Mouse (Mus musculus) granulocyte monocyte progenitor cell, adult 5-6 weeks (primary cell): ENCODE data around the gene Mpg. TPM values are rescaled to one million over a fixed set of nuclear protein-coding genes. Genes with fewer than 3 reads are reported as not detected.

Source experiments
- ATAC-seq: replicated peaks from 2 replicates; pipeline ENCODE4 v1.8.0; 2016; ENCODE audit warnings: mild to moderate bottlenecking, moderate TSS enrichment, inconsistent platforms; ENCODE audit not compliant: poor library complexity, severe bottlenecking
- total RNA-seq, 2 experiments: library from RNA; stranded (forward) in 1 of 2; stranded (reverse) in 1 of 2; fragments of 200-712, 200-1000 nt in 1 of 2; fragments of >200 nt in 1 of 2; fragmentation: Nextera tagmentation in 1 of 2; gene quantifications; 2 replicates each; pipeline ENCODE4 v1.2.3; 2014 to 2017

The Mpg gene
- total RNA-seq, 2 experiments from 2014 or later = 5.7 to 12.9 TPM

DNA sequence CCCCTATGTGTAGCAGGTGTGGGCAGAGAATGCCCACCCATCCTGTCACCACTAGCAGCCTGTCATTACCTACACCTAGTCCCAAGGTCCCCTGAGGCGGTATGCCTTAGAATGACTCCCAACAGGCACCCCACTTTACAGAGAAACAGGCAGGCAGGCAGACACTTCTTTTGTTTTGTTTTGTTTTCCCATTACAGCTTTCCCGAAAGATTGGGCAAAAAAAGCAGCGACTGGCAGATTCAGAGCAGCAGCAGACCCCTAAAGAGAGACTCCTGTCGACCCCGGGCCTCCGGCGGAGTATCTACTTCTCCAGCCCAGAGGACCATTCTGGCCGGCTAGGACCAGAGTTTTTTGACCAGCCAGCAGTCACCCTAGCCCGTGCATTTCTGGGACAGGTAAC, 1.2 kb downstream of the Mpg start:
- no peak for ATAC-seq

DNA sequence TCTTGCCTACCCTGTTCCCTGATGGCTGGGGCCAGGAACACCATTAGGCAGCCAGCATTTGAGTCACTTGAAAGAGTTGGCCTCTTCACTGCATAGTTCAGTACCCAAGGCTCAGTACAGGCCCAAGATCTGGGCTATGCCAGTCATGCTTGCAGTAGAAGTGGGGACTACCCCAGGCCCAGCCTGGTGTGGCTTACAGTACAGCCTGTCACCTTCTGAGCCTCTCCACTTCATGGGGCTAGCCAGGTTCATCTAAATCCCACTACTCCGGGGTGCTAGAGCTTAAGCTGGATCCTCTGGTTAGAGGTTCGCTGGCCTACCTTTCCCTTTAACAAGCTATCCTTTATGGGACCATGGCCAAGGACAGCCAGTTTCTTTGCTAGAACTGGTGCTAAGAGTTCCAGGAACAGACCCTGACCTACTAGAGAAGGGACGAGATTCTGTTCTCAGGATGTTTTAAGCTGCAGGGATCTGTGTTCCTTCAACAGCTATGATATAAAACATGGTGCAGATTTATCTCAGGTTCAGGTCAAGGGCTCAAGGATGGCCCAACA, 2.1 kb downstream of the Mpg start:
- no peak for ATAC-seq

DNA sequence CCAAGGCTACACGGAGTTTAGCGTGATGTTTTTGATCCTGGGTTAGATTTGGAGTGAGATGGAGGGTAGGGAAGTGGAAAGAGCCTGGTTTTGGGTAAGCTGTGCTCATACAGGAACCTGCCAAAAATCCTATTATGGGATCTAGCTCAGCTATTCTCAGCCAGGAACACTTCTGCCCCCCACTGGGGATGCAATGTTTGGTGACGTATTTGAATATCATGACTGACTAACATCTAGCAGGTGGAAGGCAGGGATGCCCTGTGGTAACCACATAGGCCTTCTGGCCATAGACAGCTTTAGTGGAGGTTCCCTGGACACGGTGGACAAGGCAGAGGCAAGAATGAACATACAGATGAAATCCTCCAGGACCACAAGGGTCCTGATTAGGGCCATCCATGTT, 3.9 kb downstream of the Mpg start:
- no peak for ATAC-seq

DNA sequence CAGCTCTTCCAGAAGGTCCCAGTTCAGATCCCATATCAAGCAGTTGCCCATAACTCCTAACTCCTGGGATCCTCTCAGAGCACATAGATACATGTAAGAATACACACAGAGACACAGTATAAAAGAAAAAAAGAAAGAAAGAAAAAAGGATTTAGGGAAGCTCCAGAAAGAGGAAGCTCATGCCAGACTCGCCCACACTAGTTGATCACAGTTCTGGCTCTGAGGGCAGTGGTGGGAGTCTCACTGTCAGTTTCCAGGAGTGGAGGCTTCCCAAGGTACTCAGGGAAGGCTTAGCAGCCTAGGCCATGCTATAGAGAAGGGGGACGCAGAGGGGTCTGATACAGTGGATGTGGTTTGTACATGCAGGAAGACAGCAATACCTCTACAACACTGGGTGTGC, 4.8 kb downstream of the Mpg start:
- peak; percentile 45 for ATAC-seq

DNA sequence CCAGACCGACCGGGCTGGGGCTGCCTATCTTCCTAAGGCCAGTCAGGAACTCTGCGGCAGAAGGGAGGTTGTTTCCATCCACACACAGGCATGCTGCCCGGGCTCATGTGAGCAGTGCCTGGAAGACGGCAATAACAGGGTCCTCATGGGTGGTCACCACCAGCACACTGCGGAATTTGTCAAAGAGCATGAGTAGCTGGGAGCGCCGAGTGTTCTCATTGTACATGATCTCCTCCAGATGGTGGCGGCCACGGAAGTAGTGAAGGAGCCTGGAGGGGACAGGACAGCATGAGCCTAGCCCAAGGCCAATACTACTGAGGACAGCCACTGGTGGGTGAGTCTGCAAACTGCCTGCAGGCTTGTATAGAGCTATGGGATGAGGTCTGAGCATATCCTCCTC, 6.5 kb downstream of the Mpg start:
- ATAC-seq = no peak

DNA sequence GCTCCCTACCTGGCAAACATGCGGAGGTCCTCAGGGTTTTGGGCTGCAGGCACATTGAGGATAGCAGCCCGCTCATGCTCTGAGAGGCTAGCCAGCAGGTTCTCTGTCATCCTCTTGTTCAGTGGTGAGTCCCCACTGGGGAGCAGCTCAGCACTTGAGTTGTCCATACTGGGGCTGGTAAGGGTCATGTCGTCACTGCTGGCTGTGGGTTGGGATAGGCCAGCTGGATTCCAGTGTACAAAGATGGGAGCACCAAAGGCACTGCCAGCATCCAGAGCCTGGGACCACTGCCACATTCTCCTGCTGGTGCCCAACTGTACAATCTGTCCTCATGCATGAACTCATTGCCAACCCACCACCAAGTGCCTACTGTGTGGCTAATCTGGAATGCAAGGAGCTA, 7.6 kb downstream of the Mpg start:
- ATAC-seq = no peak

DNA sequence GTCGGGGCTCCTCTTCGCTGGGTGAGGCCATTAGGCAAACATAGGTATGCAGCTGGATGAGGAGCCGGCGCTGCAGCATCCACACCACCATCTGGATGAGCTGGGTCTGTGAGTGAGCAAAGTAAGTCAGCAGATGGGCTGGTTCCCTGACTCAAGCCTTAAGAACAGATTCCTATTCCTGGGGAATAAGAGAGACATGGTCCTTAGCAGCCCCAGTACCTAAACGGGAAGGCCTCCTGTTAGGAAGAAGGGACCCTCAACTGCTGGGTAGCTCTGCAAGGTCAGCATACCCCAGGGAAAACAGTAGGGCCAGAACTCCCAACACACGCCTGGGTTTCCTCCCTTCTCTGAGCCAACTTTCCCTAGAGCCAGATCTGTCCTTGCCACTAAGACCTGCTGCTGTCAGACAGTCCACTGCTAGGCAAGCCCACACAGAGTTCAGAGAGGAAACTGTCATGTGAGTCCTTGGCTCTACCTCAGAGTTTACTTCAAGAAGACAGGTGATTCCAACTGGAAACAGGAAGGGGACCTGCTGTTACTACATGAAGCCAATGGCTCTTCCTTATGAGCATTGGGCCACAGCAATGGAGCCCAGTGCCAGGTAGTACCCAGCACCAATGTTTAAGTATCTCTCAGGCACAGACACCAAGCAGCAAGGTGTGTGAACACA, 8.6 kb downstream of the Mpg start:
- no peak for ATAC-seq

DNA sequence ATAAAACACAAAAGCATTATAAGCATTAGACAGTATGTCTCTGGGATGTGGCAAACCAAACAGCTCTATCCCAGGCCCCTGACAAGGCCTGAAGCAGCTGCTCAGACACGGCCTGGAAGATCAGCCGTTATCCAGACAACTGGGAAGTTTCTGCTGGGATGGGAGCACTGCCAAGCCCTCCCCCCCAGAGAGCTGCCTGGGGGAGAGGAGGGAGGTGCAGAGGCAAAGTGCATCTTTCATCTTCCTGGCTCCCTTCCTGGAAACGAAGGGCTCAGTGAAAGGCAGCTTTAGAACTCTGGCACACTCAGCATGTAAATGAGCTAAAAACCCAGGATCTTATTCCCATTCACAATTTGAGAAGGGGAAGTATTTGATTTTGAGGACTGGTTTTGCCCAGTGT, 9.3 kb downstream of the Mpg start:
- ATAC-seq = no peak

DNA sequence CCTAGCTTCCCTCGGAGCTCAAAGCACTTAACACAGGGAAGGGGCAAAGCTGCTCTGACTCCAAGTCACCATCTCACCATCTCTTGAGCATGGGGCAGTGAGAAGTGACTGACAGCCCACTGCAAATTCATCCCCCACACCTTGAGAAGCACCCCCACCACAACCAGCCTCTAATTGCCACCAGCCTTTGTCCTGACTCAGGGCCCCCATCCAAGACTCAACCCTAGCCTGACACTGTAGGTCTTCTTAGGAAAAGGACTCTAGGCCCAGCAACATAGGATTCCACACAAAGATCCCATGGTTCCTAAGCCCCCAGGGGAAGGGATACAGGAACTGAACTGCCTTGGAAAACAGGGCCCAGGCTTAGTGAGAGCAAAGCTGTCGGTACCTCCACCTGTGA, 9.8 kb downstream of the Mpg start:
- no peak for ATAC-seq

DNA sequence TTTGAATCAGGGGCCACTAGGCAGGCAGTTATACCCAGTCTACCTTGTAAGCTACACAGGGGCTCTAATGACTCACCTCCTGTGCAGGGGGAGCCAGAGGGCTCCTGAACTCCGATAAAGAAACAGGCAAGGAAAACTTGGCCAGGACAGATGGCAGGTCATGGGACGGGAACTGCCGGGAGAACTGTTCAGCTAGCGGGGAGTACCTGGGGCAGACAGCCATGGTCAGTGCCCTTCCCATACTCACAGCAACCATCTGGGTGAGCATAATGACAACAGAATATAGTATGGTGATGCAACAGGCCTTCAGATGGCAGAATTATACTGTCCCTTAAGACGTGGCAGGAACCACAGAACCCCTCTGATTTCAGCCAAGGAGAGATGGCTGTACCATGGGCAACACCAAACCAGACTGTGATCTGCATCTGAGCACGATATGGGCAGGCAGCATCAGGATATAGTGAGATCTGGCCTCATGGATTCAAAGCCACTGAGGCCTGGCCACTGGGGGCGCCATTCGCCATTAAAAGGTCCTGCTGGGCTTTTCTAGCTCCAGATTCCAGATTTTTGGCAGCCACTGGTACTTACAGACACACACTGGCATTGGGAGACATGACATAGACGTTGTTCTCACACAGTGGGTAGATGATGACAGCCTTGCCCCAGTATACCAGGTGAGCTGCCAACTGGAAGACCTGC, 10.6 kb downstream of the Mpg start:
- ATAC-seq = 0 out of 2 replicates have a peak, but pooled peaks have one; percentile 18

DNA sequence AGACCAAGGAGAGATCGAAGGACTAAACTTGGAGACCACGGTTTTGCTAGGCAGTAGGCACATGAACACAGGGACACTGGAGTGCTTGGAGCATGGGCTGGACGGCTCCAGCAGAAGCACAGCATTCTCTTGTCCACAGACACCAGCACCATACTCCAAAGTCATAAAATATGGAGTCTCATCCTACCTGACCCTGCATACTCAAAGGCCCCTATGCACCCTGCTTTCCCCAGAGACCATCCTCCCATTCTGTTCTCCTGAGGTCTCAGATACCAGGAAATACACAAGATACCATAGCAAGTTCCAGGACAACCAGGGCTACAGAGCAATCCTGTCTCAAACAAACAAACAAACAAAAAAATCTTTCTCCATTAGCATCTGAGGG, 11.1 kb downstream of the Mpg start:
- ATAC-seq = no peak

DNA sequence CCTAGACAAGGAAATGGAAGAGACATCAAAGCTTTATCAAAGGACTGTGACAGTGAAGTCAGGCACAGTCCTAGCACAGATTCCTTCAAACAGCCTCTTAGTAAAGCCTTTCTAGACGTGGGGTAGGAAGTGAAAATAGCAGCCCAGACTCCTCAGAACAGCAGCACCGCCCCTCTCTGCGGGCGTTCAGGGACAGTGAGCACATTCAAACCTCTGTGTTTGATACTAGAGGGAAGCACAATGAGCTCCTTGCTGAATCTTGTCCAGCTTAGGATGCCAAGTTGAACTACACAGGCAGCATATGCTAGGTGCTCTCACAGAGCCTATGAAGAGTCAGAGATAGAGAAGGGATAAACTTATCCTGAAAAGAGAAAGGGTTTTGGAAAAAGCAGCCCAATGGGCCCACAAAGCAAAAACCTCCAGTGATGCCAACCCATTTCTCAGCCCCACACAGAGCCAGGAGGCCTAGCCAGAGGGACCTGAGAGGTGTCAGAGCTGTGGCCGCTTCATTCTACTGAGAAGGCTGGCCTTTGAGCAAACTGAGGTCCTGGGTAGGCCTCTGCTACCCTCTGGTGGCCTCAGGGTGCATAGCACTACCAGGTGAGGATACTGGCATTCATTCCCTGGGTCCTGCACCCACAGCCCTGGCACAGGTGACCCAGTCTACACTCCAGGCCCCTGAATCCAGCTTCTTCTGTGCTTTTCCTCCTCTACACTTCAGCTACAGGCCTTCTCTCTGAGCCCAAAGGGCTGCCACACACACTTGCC, 12.0 kb downstream of the Mpg start:
- peak; percentile 95 for ATAC-seq

DNA sequence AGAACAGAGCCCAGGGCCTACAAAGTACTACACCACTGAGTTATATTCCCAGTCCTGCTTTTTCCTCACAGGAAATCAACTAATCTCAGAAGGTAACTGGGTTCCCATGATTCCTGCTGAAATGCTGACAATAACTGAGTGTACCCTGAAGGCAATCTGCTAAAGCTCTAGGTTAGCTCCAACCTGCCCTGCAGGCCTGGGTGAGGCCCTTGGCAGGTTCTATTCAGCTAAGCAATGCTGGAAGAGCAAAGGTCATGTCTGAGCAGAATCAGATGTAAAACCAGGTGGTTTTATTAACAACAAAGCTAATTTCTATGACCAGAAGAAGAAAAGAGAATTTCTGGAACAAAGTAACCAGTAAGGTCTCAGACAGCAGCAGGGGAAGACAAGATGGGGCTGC, 15.1 kb downstream of the Mpg start:
- no peak for ATAC-seq

DNA sequence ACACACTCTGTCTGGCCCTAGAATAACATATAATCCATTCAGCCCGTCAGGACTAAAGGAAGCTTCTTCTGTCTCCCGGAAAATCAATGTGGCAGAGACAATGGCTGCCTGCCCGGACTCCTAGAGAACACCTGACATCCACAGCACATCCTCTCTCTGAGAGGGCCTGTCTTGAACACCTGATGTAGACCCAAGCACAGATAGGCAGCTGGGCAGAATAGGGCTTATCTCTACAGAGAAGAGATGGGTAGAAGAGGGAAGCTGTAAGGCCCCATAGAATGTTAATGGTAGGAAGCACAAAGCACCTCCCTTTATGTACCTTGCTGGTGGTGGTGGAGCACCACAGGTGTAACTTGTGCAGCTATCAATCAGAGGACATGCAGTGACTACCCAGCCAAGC, 15.9 kb downstream of the Mpg start:
- ATAC-seq = no peak

DNA sequence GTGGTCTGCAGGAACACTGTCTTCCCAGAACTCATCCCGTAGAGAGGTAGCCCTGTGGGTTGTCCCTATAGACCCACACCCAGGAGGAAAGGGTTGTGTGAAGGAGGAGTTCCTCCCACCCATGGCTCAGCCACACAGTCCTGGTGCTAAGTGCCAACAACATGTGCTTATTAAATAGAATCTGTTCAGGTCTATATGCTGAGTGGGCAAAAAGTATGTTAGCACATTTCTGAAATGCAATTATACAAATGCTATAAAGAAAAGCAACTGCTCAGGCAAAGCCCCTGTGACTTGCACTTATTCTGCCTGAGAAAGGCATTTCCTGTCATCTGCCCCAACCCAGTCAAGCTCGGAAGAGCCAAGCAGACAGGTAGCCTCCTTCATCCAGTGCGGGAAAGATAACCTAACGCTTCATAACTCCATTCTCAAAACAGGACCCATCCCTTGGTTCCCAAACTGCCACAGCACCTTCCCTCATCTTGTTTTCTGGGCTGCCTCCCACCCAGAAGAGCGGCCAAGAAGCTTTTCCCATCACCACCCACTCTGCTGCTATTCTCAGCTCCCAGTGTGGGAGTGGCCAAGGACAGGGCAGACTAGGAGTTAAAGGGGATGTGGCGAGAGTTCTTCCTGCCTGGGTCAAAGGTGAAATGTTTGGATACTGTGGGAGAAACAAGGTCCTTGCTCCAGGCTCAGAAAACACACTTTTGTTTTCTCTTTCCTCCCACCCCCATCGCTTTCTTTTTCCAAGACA, 17.1 kb downstream of the Mpg start:
- no peak for ATAC-seq

DNA sequence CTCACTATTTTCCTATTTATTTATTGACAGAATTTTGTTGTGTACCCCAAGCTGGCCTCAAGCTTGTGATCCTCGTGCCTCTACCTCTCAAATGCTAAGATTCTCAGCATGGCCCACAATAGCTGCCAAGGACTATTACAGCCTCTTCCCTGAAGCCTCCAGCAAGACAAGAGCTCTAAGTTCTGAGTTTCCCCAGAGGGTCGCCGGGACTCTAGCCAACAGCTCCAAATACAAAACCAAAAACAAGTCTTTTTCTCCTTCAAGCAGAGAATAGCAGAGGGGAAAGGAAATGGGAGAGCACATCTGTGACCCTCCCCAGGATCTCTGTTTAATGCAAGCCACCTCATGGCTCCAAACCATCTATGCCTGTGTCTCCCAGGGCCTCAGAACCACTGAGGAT, 17.8 kb downstream of the Mpg start:
- ATAC-seq = no peak

DNA sequence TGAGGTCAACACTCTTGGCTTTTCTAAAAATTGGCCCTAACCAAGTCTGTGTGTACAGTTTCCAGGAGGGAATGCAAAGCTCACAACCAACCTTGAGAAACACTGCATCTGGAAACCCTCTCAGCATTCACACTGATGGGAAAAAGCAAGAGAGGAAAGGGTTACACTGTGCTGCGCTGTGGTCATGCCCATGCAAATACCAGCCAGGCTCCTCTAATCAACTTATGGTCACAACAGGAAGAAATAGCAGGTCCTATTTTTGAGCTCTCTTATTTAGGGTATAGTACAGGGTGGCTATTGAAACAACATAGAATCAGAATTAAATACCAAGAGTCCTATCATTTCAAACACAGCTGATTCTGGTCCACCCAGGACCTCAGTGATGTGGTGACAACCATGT, 18.3 kb downstream of the Mpg start:
- no peak for ATAC-seq

DNA sequence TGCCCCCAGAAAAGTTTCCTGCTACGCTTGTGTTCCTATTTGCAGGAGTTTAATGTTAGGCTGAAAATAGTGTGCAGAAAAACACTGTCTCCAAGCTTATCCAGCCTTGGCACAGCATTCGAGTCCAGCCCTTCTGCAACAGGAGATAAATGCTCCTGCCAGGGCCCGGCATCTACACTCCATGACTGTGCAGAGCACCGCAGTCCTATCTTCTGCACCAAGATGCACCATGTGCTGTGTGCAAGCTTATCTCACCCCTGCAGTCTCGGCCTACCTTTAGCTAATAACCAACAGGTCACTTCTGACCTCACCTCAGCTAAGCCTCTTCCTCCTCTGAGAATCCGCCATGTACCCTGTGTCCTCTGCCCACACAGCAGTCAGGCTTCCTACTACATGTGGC, 19.3 kb downstream of the Mpg start:
- no peak for ATAC-seq

DNA sequence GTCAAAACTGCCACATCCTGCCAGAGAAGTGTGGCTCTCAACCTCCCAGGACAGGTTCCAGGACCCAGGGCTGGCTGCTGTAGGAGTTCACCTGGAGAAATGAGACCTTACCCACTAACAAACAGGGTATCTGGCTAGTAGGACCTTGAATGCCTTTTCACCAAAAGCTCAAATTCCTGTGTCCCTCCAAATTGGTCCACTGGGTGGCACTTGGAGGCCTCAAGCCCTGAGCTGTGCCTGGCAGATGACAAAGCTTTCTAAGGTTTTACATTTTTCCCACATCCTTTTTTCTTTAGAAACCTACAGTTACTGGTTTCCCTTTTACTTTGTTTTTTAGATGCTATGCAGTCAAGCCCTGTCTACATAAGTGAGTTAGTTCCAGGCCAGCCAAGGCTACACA, 20.8 kb downstream of the Mpg start:
- peak; percentile 80 for ATAC-seq

DNA sequence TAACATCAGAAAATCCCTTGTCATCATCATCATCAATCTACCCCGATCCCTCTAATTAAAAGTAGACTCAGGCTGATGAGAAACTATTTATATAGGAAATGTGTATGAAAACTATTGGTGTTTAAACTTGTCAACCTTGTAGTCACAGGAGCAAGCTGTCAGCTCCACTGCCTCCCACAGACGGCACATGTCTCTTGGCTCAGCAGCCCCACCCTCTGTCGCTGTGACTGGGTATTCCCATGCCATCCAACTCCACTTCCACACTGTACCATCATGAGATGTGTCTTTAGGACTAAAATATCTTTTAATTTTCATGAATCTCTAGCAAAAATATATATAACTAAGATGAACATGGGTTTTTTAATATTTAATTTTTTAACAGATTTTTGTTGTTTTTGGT, 22.0 kb downstream of the Mpg start:
- ATAC-seq = no peak
